Mouse (Mus musculus): Measurements from ENCODE around the gene Pou2f1. TPM values are rescaled to one million over a fixed set of nuclear protein-coding genes. Genes with fewer than 3 reads are reported as not detected.

Pou2f1 gene
- total RNA-seq, 2 experiments from 2014 or later, result 12.0 to 15.1 TPM

- intact Hi-C loops (cut with DNase I), result loop anchor here (5.0 kb wide), 1 partner anchor 53 kb away; no protein-coding TSS in a partner anchor
- no peak for DNase-seq
Measured at GRCm38 (mm10) chr1:165908806-165909205, 93.7 kb downstream of the Pou2f1 start.

- intact Hi-C loops (cut with DNase I), result loop anchor here (5.0 kb wide), 1 partner anchor 54 kb away; no protein-coding TSS in a partner anchor
- DNase-seq, result no peak
Measured at GRCm38 (mm10) chr1:165908153-165908552, 94.3 kb downstream of the Pou2f1 start.

GRCm38 (mm10) chr1:165903596-165903995 lies 98.9 kb downstream of the Pou2f1 start:
- no peak for DNase-seq
- intact Hi-C loops (cut with DNase I), result no loop called here

- intact Hi-C loops (cut with DNase I), result loop anchor here (2.0 to 5.0 kb wide), 4 partner anchors 39 to 261 kb away; no protein-coding TSS in a partner anchor
- no peak for DNase-seq
Measured at GRCm38 (mm10) chr1:165891686-165892085, 110.8 kb downstream of the Pou2f1 start.

- intact Hi-C loops (cut with DNase I), result no loop called here
- no peak for DNase-seq
Measured at GRCm38 (mm10) chr1:165882146-165882900, 120.2 kb downstream of the Pou2f1 start.

GRCm38 (mm10) chr1:165878751-165879150 lies 123.7 kb downstream of the Pou2f1 start:
- no peak for DNase-seq
- intact Hi-C loops (cut with DNase I), result no loop called here

GRCm38 (mm10) chr1:165875520-165876284 lies 126.8 kb downstream of the Pou2f1 start:
- no peak for DNase-seq
- intact Hi-C loops (cut with DNase I), result no loop called here

GRCm38 (mm10) chr1:165874645-165875044 lies 127.8 kb downstream of the Pou2f1 start:
- intact Hi-C loops (cut with DNase I), result no loop called here
- DNase-seq, result no peak

GRCm38 (mm10) chr1:165868659-165869058 lies 133.8 kb downstream of the Pou2f1 start:
- intact Hi-C loops (cut with DNase I), result no loop called here
- DNase-seq, result no peak

- intact Hi-C loops (cut with DNase I), result no loop called here
- DNase-seq, result no peak
Measured at GRCm38 (mm10) chr1:165866630-165867280, 135.7 kb downstream of the Pou2f1 start.

GRCm38 (mm10) chr1:165864864-165865795 lies 137.3 kb downstream of the Pou2f1 start:
- no peak for DNase-seq
- intact Hi-C loops (cut with DNase I), result no loop called here

- intact Hi-C loops (cut with DNase I), result no loop called here
Measured at GRCm38 (mm10) chr1:165862059-165862458, 140.4 kb downstream of the Pou2f1 start.

GRCm38 (mm10) chr1:165861235-165861609 lies 141.3 kb downstream of the Pou2f1 start:
- no peak for DNase-seq
- intact Hi-C loops (cut with DNase I), result no loop called here

More at GRCm38 (mm10) chr1:165862059-165862458, 140.4 kb downstream of the Pou2f1 start:
- DNase-seq, result no peak

GRCm38 (mm10) chr1:165860373-165861234 lies 141.9 kb downstream of the Pou2f1 start:
- intact Hi-C loops (cut with DNase I), result no loop called here
- no peak for DNase-seq

GRCm38 (mm10) chr1:165858356-165858755 lies 144.1 kb downstream of the Pou2f1 start:
- intact Hi-C loops (cut with DNase I), result no loop called here

GRCm38 (mm10) chr1:165857279-165857678 lies 145.2 kb downstream of the Pou2f1 start:
- intact Hi-C loops (cut with DNase I), result no loop called here
- no peak for DNase-seq

More at GRCm38 (mm10) chr1:165858356-165858755, 144.1 kb downstream of the Pou2f1 start:
- DNase-seq, result no peak

- DNase-seq, result no peak
- intact Hi-C loops (cut with DNase I), result loop anchor here (2.0 kb wide), 1 partner anchor 75 kb away; no protein-coding TSS in a partner anchor
Measured at GRCm38 (mm10) chr1:165855759-165856545, 146.5 kb downstream of the Pou2f1 start.

Data from heart, postnatal 14 days (tissue).